Mouse (Mus musculus): ENCODE results near the gene Becn1. TPM values are rescaled to one million over a fixed set of nuclear protein-coding genes. Genes with fewer than 3 reads are reported as not detected.
A peak's percentile ranks its signal among the peaks of the same experiment; 100 is the strongest.
"Not testable (repeated sequence)": the region's sequence is repeated elsewhere in the genome, so short reads cannot be mapped to it uniquely, and the experiment has no call there.

The Becn1 gene
- polyA plus RNA-seq, 1 experiment from 2014 or later, result 194 TPM

- H3K4me1 ChIP-seq (replicated peaks), result peaks cover 9% of the 10 kb centered on the region
- no peaks in the 10 kb centered on the region for H3K9me3 ChIP-seq
- no peak within 1 kb of the TSS for H3K27ac ChIP-seq
- no peak within 1 kb of the TSS for H3K4me2 ChIP-seq (replicated peaks)
- H3K36me3 ChIP-seq, result peaks cover 10% of the 10 kb centered on the region
- H3K4me3 ChIP-seq (replicated peaks), result no peak within 1 kb of the TSS
- no peaks in the 10 kb centered on the region for H3K27me3 ChIP-seq
- no peak for ATAC-seq
- no peak within 1 kb of the TSS for H3K9ac ChIP-seq (replicated peaks)
- WGBS, result 70% methylated on average over 7 of the region's 7 CpGs
Measured at GRCm38 (mm10) chr11:101330371-101330924, 28.4 kb upstream of the Becn1 start, which contains the start of gene Aoc3. Gene Aoc3 (plus strand): TSS chr11:101330605.

- ATAC-seq, result no peak
- WGBS, result 87% methylated on average over 6 of the region's 6 CpGs
Measured at GRCm38 (mm10) chr11:101328941-101329635, 27.0 kb upstream of the Becn1 start.

DNA sequence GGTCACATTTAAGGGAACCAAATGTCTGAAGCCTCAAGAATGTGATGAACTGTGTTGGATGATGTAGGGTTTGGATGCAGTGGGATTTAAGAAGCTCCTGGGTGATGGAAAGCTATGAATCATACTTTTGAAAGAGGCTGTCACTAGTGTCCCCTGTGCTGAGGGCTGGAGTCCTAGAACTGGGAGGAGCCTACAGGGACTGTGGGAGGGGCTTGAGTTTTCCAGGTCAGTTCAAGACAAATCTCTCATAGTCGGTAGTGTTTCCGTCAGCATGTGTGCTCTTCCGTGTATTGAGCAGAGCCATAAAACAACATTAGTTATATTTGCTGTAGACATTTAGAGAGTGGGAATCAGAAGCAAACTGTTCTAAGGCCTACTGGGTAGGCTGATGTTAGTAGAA, 25.2 kb upstream of the Becn1 start:
- H3K27me3 ChIP-seq, result no peaks in the 10 kb centered on the region
- H3K9ac ChIP-seq (replicated peaks), result no peak overlapping the region
- H3K36me3 ChIP-seq, result peaks cover 40% of the 10 kb centered on the region
- ATAC-seq, result no peak
- no peaks in the 10 kb centered on the region for H3K9me3 ChIP-seq
- no peaks in the 10 kb centered on the region for H3K4me1 ChIP-seq (replicated peaks)
- no peak overlapping the region for H3K4me2 ChIP-seq (replicated peaks)
- WGBS, result 63% methylated on average over 3 of the region's 3 CpGs
- no peak overlapping the region for H3K4me3 ChIP-seq (replicated peaks)
- no peak overlapping the region for H3K27ac ChIP-seq

More at GRCm38 (mm10) chr11:101328941-101329635, 27.0 kb upstream of the Becn1 start:
- H3K9me3 ChIP-seq, result no peaks in the 10 kb centered on the region
- 0 out of 2 replicates have a peak, but pooled peaks cover 4% of the 10 kb centered on the region for H3K4me1 ChIP-seq (replicated peaks)
- H3K27ac ChIP-seq, result no peak overlapping the region
- no peak overlapping the region for H3K9ac ChIP-seq (replicated peaks)
- H3K36me3 ChIP-seq, result peaks cover 24% of the 10 kb centered on the region
- no peak overlapping the region for H3K4me3 ChIP-seq (replicated peaks)
- H3K4me2 ChIP-seq (replicated peaks), result no peak overlapping the region
- no peaks in the 10 kb centered on the region for H3K27me3 ChIP-seq

DNA sequence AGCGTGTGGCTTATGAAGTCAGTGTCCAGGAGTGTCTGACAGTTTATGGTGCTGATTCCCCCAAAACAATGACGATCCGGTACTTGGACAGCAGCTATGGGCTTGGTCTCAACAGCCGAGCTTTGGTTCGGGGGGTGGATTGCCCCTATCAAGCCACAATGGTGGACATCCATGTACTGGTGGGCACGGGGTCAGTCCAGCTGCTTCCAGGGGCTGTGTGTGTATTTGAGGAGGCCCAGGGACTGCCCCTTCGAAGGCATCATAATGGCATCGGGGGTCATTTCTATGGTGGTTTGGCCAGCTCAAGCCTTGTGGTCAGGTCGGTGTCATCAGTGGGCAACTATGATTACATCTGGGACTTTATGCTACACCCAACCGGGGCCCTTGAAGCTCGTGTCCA, 24.1 kb upstream of the Becn1 start:
- no peak for ATAC-seq
- no peaks in the 10 kb centered on the region for H3K4me1 ChIP-seq (replicated peaks)
- peaks cover 52% of the 10 kb centered on the region for H3K36me3 ChIP-seq
- no peaks in the 10 kb centered on the region for H3K9me3 ChIP-seq
- H3K27me3 ChIP-seq, result no peaks in the 10 kb centered on the region
- WGBS, result 87% methylated on average over 11 of the region's 11 CpGs
- H3K4me3 ChIP-seq (replicated peaks), result no peak overlapping the region
- H3K4me2 ChIP-seq (replicated peaks), result no peak overlapping the region
- no peak overlapping the region for H3K9ac ChIP-seq (replicated peaks)
- no peak overlapping the region for H3K27ac ChIP-seq

DNA sequence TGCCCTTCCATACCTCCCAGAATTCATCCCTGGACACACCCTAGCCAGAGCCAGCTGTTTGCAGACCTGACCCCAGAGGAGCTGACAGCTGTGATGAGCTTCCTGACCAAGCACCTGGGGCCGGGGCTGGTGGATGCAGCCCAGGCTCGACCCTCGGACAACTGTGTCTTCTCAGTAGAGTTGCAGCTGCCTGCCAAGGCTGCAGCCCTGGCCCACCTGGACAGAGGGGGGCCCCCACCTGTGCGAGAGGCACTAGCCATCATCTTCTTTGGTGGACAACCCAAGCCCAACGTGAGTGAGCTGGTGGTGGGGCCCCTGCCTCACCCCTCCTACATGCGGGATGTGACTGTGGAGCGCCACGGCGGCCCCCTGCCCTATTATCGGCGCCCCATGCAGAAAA, 23.1 kb upstream of the Becn1 start:
- ATAC-seq, result 0 out of 2 replicates have a peak, but pooled peaks have one; percentile 17
- H3K4me3 ChIP-seq (replicated peaks), result not testable (repeated sequence)

DNA sequence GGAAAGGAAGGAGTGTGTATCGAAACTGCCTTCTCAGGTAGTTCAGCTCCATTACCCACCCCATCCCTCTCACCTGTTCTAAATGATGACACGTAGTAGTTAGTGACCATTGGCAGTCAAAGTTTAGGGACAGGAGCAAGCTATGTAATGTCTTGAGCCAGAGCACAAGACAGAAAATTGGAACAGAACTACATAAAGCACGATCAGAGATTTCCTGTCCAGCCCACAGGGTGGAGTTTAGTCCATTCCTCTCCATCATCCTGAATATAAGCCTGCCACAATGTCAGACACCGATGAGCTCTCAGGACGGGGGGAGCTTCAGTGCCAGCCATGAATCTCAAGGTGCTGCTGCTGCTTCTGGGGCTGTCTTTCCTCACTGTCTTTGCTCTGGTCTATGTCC, 22.7 kb upstream of the Becn1 start, which contains the start of gene Aoc2:
Gene Aoc2, plus strand, starts transcription at position 301 of the 400 bp plus-strand sequence.
- ATAC-seq, result no peak
- 98% methylated on average over 5 of the region's 5 CpGs for WGBS

More for the DNA sequence above, 23.1 kb upstream of the Becn1 start:
- H3K4me1 ChIP-seq (replicated peaks); H3K4me2 ChIP-seq (replicated peaks); H3K9me3 ChIP-seq; H3K9ac ChIP-seq (replicated peaks); H3K27me3 ChIP-seq; H3K27ac ChIP-seq: not testable (repeated sequence)
- peaks cover 61% of the 10 kb centered on the region for H3K36me3 ChIP-seq
- WGBS, result 95% methylated on average over 11 of the region's 11 CpGs

DNA sequence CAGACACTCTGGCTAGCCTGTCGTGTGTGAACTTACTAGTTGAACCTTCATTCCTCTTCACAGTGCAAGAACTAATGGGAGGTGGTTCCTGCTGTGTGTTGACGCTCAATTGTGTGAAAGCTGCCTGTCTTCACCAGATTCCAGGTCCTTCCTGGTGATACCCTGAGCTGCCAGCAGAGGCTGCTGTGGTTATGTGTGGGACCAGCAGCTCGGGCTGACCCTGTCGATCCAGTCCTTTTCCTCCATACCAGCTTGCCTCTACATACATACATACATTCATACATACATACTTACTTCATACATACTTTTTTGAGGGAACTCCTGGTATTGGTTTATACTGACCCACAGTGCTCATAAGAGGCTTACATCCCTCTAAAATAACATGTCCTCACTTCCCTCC, 21.5 kb upstream of the Becn1 start:
- no peaks in the 10 kb centered on the region for H3K9me3 ChIP-seq
- 16% methylated on average over 4 of the region's 4 CpGs for WGBS
- no peak overlapping the region for H3K9ac ChIP-seq (replicated peaks)
- H3K4me1 ChIP-seq (replicated peaks), result no peaks in the 10 kb centered on the region
- peak; percentile 58 for ATAC-seq
- H3K36me3 ChIP-seq, result peaks cover 77% of the 10 kb centered on the region
- no peak overlapping the region for H3K4me3 ChIP-seq (replicated peaks)
- H3K27me3 ChIP-seq, result no peaks in the 10 kb centered on the region
- H3K27ac ChIP-seq, result no peak overlapping the region
- H3K4me2 ChIP-seq (replicated peaks), result no peak overlapping the region

More for the DNA sequence above, 22.7 kb upstream of the Becn1 start, which contains the start of gene Aoc2:
- Histone ChIP-seq H3K4me3 (replicated peaks) (no peak within 1 kb of the TSS), H3K4me1 (replicated peaks) (no peaks in the 10 kb centered on the region), H3K4me2 (replicated peaks) (no peak within 1 kb of the TSS), H3K9me3 (no peaks in the 10 kb centered on the region), H3K27me3 (no peaks in the 10 kb centered on the region), H3K9ac (replicated peaks) (no peak within 1 kb of the TSS), H3K36me3 (peaks cover 65% of the 10 kb centered on the region), H3K27ac (no peak within 1 kb of the TSS)

GRCm38 (mm10) chr11:101316501-101316917, 14.4 kb upstream of the Becn1 start:
- peaks cover 19% of the 10 kb centered on the region for H3K4me1 ChIP-seq (replicated peaks)
- peak overlapping the region; percentile 99 for H3K4me2 ChIP-seq (replicated peaks)
- peak overlapping the region; percentile 98 for H3K4me3 ChIP-seq (replicated peaks)
- ATAC-seq, result peak; percentile 80
- no peaks in the 10 kb centered on the region; the same call in 1 of the 2 replicates for H3K27me3 ChIP-seq
- peak overlapping the region; percentile 74 for H3K27ac ChIP-seq
- peak overlapping the region; percentile 95 for H3K9ac ChIP-seq (replicated peaks)
- 1% methylated on average over 17 of the region's 17 CpGs for WGBS
- H3K9me3 ChIP-seq, result no peaks in the 10 kb centered on the region
- H3K36me3 ChIP-seq, result peaks cover 38% of the 10 kb centered on the region

DNA sequence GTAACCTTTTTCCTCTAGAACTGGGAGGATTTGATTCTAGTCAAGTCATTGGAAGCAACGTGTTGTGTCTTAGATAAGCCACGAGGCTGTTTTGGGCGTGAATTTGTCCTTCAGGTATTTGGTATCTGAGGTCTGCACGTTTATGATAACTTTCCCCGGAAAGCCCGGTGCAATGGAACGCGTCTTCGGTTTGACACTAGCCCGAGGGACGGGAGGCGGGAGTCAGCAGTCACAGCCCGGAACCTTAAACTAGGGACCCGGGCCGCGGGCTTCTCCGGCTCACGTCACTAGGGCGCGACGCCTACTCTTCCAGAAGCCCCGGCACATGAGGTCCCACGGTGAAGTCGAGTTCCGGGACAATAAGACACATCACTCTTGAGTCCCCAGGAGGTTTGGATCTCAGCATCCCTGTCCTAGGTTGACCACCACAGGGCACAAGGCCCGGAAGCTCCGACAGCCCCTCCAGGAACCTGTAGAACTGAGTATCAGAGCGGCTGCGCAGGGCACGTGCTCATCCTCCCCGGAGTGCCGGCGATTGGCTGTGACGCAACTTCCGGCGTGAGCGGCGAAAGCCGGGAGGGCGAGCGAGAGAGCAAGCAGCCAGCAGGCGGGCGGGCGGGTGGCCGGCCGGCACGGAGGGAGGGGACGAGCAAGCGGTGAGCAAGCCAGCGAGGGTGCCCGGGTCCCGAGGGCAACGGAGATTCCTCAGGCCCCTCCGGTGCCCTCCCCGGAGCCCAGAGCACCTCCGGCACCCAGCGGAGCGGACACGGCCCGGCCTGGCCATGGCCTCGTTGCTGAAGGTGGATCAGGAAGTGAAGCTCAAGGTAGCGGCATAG, 13.8 kb upstream of the Becn1 start, which contains the start of gene Psme3:
Gene Psme3, plus strand, starts transcription at position 549 of the 836 bp plus-strand sequence.
- Histone ChIP-seq H3K9me3 (no peaks in the 10 kb centered on the region), H3K36me3 (peaks cover 32% of the 10 kb centered on the region), H3K27ac (peak within 1 kb of the TSS; percentile 74), H3K4me3 (replicated peaks) (peak within 1 kb of the TSS; percentile 98), H3K4me2 (replicated peaks) (peak within 1 kb of the TSS; percentile 99), H3K27me3 (no peaks in the 10 kb centered on the region; the same call in 1 of the 2 replicates), H3K9ac (replicated peaks) (peak within 1 kb of the TSS; percentile 95), H3K4me1 (replicated peaks) (peaks cover 19% of the 10 kb centered on the region)
- ATAC-seq, result peak; percentile 97
- under 1% methylated on average over 61 of the region's 62 CpGs for WGBS

- H3K27me3 ChIP-seq, result no peaks in the 10 kb centered on the region; the same call in 1 of the 2 replicates
- peak overlapping the region; percentile 99 for H3K4me2 ChIP-seq (replicated peaks)
- H3K4me3 ChIP-seq (replicated peaks), result peak overlapping the region; percentile 98
- ATAC-seq, result no peak
- H3K27ac ChIP-seq, result peak overlapping the region; percentile 74
- 85% methylated on average over 8 of the region's 8 CpGs for WGBS
- peak overlapping the region; percentile 95 for H3K9ac ChIP-seq (replicated peaks)
- peaks cover 24% of the 10 kb centered on the region for H3K36me3 ChIP-seq
- H3K4me1 ChIP-seq (replicated peaks), result peaks cover 19% of the 10 kb centered on the region
- no peaks in the 10 kb centered on the region for H3K9me3 ChIP-seq
Measured at GRCm38 (mm10) chr11:101315082-101315650, 13.1 kb upstream of the Becn1 start.

DNA sequence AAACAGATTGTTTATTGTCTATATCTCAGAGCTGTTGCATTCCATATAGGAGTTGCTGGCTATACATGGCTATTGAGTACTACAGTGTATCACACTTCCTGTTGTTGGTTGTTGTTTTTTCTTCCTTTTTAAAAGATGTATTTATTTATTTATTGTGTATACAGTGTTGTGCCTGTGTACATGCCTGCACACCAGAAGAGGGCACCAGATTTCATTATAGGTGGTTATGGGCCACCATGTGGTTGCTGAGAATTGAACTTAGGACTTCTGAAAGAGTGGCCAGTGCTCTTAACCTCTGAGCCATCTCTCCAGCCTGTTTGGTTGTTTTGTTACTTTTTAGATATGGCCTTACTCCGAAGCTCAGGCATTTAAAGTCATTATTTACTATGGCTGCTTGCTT, 12.5 kb upstream of the Becn1 start:
- Histone ChIP-seq H3K4me3 (replicated peaks) (no peak overlapping the region), H3K36me3 (peaks cover 18% of the 10 kb centered on the region), H3K27me3 (no peaks in the 10 kb centered on the region; the same call in 1 of the 2 replicates), H3K4me2 (replicated peaks) (no peak overlapping the region), H3K4me1 (replicated peaks) (peaks cover 19% of the 10 kb centered on the region), H3K27ac (no peak overlapping the region), H3K9me3 (no peaks in the 10 kb centered on the region), H3K9ac (replicated peaks) (no peak overlapping the region)
- WGBS, result 94% methylated on average over 1 of the region's 1 CpGs
- ATAC-seq, result no peak
